Mouse (Mus musculus) G1E (cell line): ENCODE data around the gene Tor1a. TPM values are rescaled to one million over a fixed set of nuclear protein-coding genes. Genes with fewer than 3 reads are reported as not detected.
A peak's percentile ranks its signal among the peaks of the same experiment; 100 is the strongest.
"Not testable (repeated sequence)": the region's sequence is repeated elsewhere in the genome, so short reads cannot be mapped to it uniquely, and the experiment has no call there.

ENCODE experiments used
- ATAC-seq: 2 replicates; pipeline ENCODE4 v1.8.0; 2016; ENCODE audit warnings: mild to moderate bottlenecking; ENCODE audit not compliant: insufficient number of reproducible peaks, poor library complexity, low FRiP score, severe bottlenecking; ENCODE audit errors: extremely low read depth
- DNase-seq: peaks from one replicate; pipeline ENCODE4 v3.0.0; 2012; ENCODE audit warnings: low spot score
- H3K27me3 ChIP-seq: 2 replicates; pipeline ENCODE4 v1.6.1; 2012; ENCODE audit warnings: mild to moderate bottlenecking, low read length, inconsistent platforms; ENCODE audit not compliant: insufficient read depth
- H3K36me3 ChIP-seq: replicated peaks from 2 replicates; pipeline ENCODE3; 2012; ENCODE audit warnings: mild to moderate bottlenecking, inconsistent platforms
- H3K4me1 ChIP-seq: 2 replicates; pipeline ENCODE4 v1.6.1; 2012; ENCODE audit warnings: low read depth, low read length, inconsistent platforms, mixed read lengths; ENCODE audit not compliant: insufficient read depth
- H3K4me3 ChIP-seq: 2 replicates; pipeline ENCODE4 v1.5.1; 2012; ENCODE audit warnings: low read depth, mild to moderate bottlenecking, inconsistent platforms, low read length, moderate library complexity, mixed read lengths
- H3K9me3 ChIP-seq: replicated peaks from 2 replicates; pipeline ENCODE4 v1.6.1; 2012; ENCODE audit warnings: inconsistent platforms
- CTCF ChIP-seq: IDR thresholded peaks from 2 replicates; pipeline ENCODE4 v1.5.1; 2012; ENCODE audit warnings: low read depth, low read length, inconsistent platforms, mixed read lengths
- GATA1 ChIP-seq: IDR thresholded peaks from 2 replicates; pipeline ENCODE4 v1.6.1; 2012; ENCODE audit warnings: borderline replicate concordance, low read length, inconsistent platforms, mixed read lengths
- GATA2 ChIP-seq: IDR thresholded peaks from 2 replicates; pipeline ENCODE4 v1.6.1; 2012; ENCODE audit warnings: low read depth, low read length, inconsistent platforms, borderline replicate concordance
- POLR2AphosphoS5 ChIP-seq: IDR thresholded peaks from 2 replicates; pipeline ENCODE4 v1.6.1; 2012; ENCODE audit warnings: low read depth, low read length, inconsistent platforms; ENCODE audit not compliant: insufficient replicate concordance
- TAL1 ChIP-seq: conservative IDR thresholded peaks from 2 replicates; pipeline ENCODE4 v1.6.1; 2012; ENCODE audit warnings: low read depth, low read length, inconsistent platforms, mixed read lengths
- polyA plus RNA-seq: library from polyadenylated mRNA; stranded (reverse); fragments of >175 nt; gene quantifications from 2 replicates; pipeline ENCODE4 v1.2.3, GENCODE M21; 2012
- total RNA-seq, 2 experiments: library from RNA; stranded (forward) in 1 of 2; stranded (reverse) in 1 of 2; fragments of 200-1000 nt in 1 of 2; fragments of >200 nt in 1 of 2; fragmentation: Nextera tagmentation in 1 of 2; gene quantifications; 2 replicates each; pipeline ENCODE4 v1.2.3; 2014 to 2017

Gene Tor1a
- total and polyA plus RNA-seq, 3 experiments: 33.0 to 94.3 (median 47.0) TPM

GRCm38 (mm10) chr2:30938574-30938991, 29.1 kb downstream of the Tor1a start:
- Histone ChIP-seq H3K9me3 (no peaks in the 10 kb centered on the region), H3K4me3 (no peak overlapping the region), H3K36me3 (no peaks in the 10 kb centered on the region), H3K4me1 (peaks cover 9% of the 10 kb centered on the region), H3K27me3 (peaks cover 17% of the 10 kb centered on the region)
- TF ChIP-seq POLR2AphosphoS5 (no peak), TAL1 (no peak), CTCF (no peak), GATA2 (no peak), GATA1 (no peak)
- DNase-seq: no peak
- no peak for ATAC-seq

GRCm38 (mm10) chr2:30937731-30938130, 30.0 kb downstream of the Tor1a start:
- ATAC-seq: no peak
- no peaks in the 10 kb centered on the region for H3K9me3 ChIP-seq
- TF ChIP-seq CTCF: no peak
- TF ChIP-seq POLR2AphosphoS5: no peak
- no peak for TF ChIP-seq TAL1
- no peak for TF ChIP-seq GATA2
- no peak for TF ChIP-seq GATA1

GRCm38 (mm10) chr2:30936808-30937207, 30.9 kb downstream of the Tor1a start:
- no peak for DNase-seq
- H3K4me3 ChIP-seq: no peak overlapping the region
- no peaks in the 10 kb centered on the region for H3K9me3 ChIP-seq
- TF ChIP-seq TAL1 (no peak), GATA1 (no peak), CTCF (no peak), GATA2 (no peak), POLR2AphosphoS5 (no peak)
- H3K27me3 ChIP-seq: peaks cover 16% of the 10 kb centered on the region
- H3K4me1 ChIP-seq: peaks cover under 1% of the 10 kb centered on the region; the same call in 1 of the 2 replicates
- H3K36me3 ChIP-seq: no peaks in the 10 kb centered on the region
- ATAC-seq: no peak

More at GRCm38 (mm10) chr2:30937731-30938130, 30.0 kb downstream of the Tor1a start:
- Histone ChIP-seq H3K4me1 (peaks cover 8% of the 10 kb centered on the region), H3K36me3 (no peaks in the 10 kb centered on the region), H3K27me3 (peaks cover 16% of the 10 kb centered on the region), H3K4me3 (no peak overlapping the region)
- no peak for DNase-seq

GRCm38 (mm10) chr2:30933917-30934450, 33.7 kb downstream of the Tor1a start:
- H3K27me3 ChIP-seq: peaks cover 24% of the 10 kb centered on the region
- no peak for ATAC-seq
- H3K4me1 ChIP-seq: peaks cover 11% of the 10 kb centered on the region
- no peak for TF ChIP-seq GATA2
- TF ChIP-seq POLR2AphosphoS5: no peak
- TF ChIP-seq TAL1: no peak
- TF ChIP-seq GATA1: no peak
- peak; percentile 86 for TF ChIP-seq CTCF
- no peaks in the 10 kb centered on the region for H3K9me3 ChIP-seq
- H3K4me3 ChIP-seq: no peak overlapping the region
- no peaks in the 10 kb centered on the region for H3K36me3 ChIP-seq
- no peak for DNase-seq

GRCm38 (mm10) chr2:30933032-30933431, 34.7 kb downstream of the Tor1a start:
- DNase-seq (no peak), ATAC-seq (no peak)
- no peaks in the 10 kb centered on the region for H3K9me3 ChIP-seq
- no peak overlapping the region for H3K4me3 ChIP-seq
- peaks cover 21% of the 10 kb centered on the region for H3K27me3 ChIP-seq
- peaks cover 20% of the 10 kb centered on the region for H3K4me1 ChIP-seq
- TF ChIP-seq CTCF (no peak), GATA1 (no peak), POLR2AphosphoS5 (no peak), TAL1 (no peak), GATA2 (no peak)
- no peaks in the 10 kb centered on the region for H3K36me3 ChIP-seq

GRCm38 (mm10) chr2:30931922-30932321, 35.8 kb downstream of the Tor1a start:
- ATAC-seq (no peak), DNase-seq (no peak)
- H3K36me3 ChIP-seq: no peaks in the 10 kb centered on the region
- peaks cover 20% of the 10 kb centered on the region for H3K4me1 ChIP-seq
- no peaks in the 10 kb centered on the region for H3K9me3 ChIP-seq
- peaks cover 25% of the 10 kb centered on the region for H3K27me3 ChIP-seq
- H3K4me3 ChIP-seq: no peak overlapping the region
- no peak for TF ChIP-seq GATA1
- no peak for TF ChIP-seq CTCF
- TF ChIP-seq TAL1: no peak
- no peak for TF ChIP-seq POLR2AphosphoS5
- TF ChIP-seq GATA2: no peak

- not testable (repeated sequence) for ATAC-seq, H3K4me3 ChIP-seq, H3K36me3 ChIP-seq, H3K9me3 ChIP-seq, DNase-seq
- H3K4me1 ChIP-seq: peaks cover 20% of the 10 kb centered on the region
- H3K27me3 ChIP-seq: peaks cover 31% of the 10 kb centered on the region
Measured at GRCm38 (mm10) chr2:30930846-30931245, 36.9 kb downstream of the Tor1a start.
